Mouse (Mus musculus) forebrain, embryonic 13.5 days (tissue): ENCODE results near the gene Il1rapl2. TPM values are rescaled to one million over a fixed set of nuclear protein-coding genes. Genes with fewer than 3 reads are reported as not detected.
"Not testable (repeated sequence)": the region's sequence is repeated elsewhere in the genome, so short reads cannot be mapped to it uniquely, and the experiment has no call there.

Experiments
- ATAC-seq: fragments of 200-750 bp; cut with Nextera tagmentation; 2 replicates; pipeline ENCODE4 v1.8.0; 2017
- H3K27ac ChIP-seq: fragments of 300-500 bp; sonication (generic); 2 replicates; pipeline ENCODE4 v1.5.1; 2015; ENCODE audit warnings: inconsistent platforms, mild to moderate bottlenecking, moderate library complexity
- H3K27me3 ChIP-seq: fragments of 300-500 bp; sonication (generic); 2 replicates; pipeline ENCODE4 v1.6.1; 2015; ENCODE audit warnings: mild to moderate bottlenecking, inconsistent platforms
- H3K36me3 ChIP-seq: fragments of 300-500 bp; sonication (generic); 2 replicates; pipeline ENCODE4 v1.6.1; 2015; ENCODE audit warnings: mild to moderate bottlenecking, inconsistent platforms; ENCODE audit not compliant: poor library complexity, severe bottlenecking
- H3K4me1 ChIP-seq: fragments of 300-500 bp; sonication (generic); 2 replicates; pipeline ENCODE4 v1.6.1; 2015; ENCODE audit warnings: inconsistent platforms
- H3K4me2 ChIP-seq: fragments of 300-500 bp; sonication (generic); 2 replicates; pipeline ENCODE4 v1.6.1; 2015; ENCODE audit warnings: inconsistent platforms, mild to moderate bottlenecking, moderate library complexity
- H3K4me3 ChIP-seq: fragments of 300-500 bp; sonication (generic); 2 replicates; pipeline ENCODE4 v1.5.1; 2015; ENCODE audit warnings: mild to moderate bottlenecking, inconsistent platforms
- H3K9ac ChIP-seq: fragments of 300-500 bp; sonication (generic); 2 replicates; pipeline ENCODE4 v1.6.1; 2015; ENCODE audit warnings: mild to moderate bottlenecking, inconsistent platforms
- H3K9me3 ChIP-seq: fragments of 300-500 bp; sonication (generic); replicated peaks from 2 replicates; pipeline ENCODE4 v1.6.1; 2016; ENCODE audit warnings: inconsistent platforms
- WGBS: fragments of 180-500 bp; shearing (Covaris S2); methylation state at CpG from one replicate; pipeline ENCODE4 v1.1.7; 2015; 5-methylcytosine and 5-hydroxymethylcytosine counted together
- polyA plus RNA-seq: library from polyadenylated mRNA; unstranded; fragments of >200 nt; fragmentation: Nextera tagmentation; extraction: Ambion mirVana; gene quantifications from 2 replicates; pipeline ENCODE4 v1.2.1, GENCODE M21; 2015

The Il1rapl2 gene
- polyA plus RNA-seq, 1 experiment from 2014 or later, result 0.45 TPM

GRCm38 (mm10) chrX:138348736-138349135, 778.3 kb downstream of the Il1rapl2 start:
- not testable (repeated sequence) for H3K27ac ChIP-seq, H3K36me3 ChIP-seq, ATAC-seq, H3K4me1 ChIP-seq, H3K27me3 ChIP-seq, H3K4me3 ChIP-seq, H3K9ac ChIP-seq, H3K4me2 ChIP-seq, H3K9me3 ChIP-seq
- WGBS, result 50% methylated on average over 1 of the region's 1 CpGs

- Histone ChIP-seq H3K9ac (no peak overlapping the region), H3K4me2 (no peak overlapping the region), H3K4me3 (no peak overlapping the region), H3K27ac (no peak overlapping the region), H3K27me3 (no peaks in the 10 kb centered on the region), H3K36me3 (no peaks in the 10 kb centered on the region), H3K9me3 (no peaks in the 10 kb centered on the region), H3K4me1 (no peaks in the 10 kb centered on the region)
- ATAC-seq, result no peak
- 77% methylated on average over 2 of the region's 2 CpGs for WGBS
These were observed 863.4 kb downstream of the Il1rapl2 start for GRCm38 (mm10) chrX:138433794-138434193.

GRCm38 (mm10) chrX:138437939-138438338, 867.5 kb downstream of the Il1rapl2 start:
- H3K4me2 ChIP-seq, result no peak overlapping the region
- WGBS, result 85% methylated on average over 3 of the region's 3 CpGs
- no peak overlapping the region for H3K4me3 ChIP-seq
- no peaks in the 10 kb centered on the region for H3K4me1 ChIP-seq
- no peaks in the 10 kb centered on the region for H3K27me3 ChIP-seq
- H3K36me3 ChIP-seq, result no peaks in the 10 kb centered on the region
- no peak overlapping the region for H3K27ac ChIP-seq
- no peak for ATAC-seq
- H3K9me3 ChIP-seq, result no peaks in the 10 kb centered on the region
- H3K9ac ChIP-seq, result no peak overlapping the region

- Histone ChIP-seq H3K9me3 (no peaks in the 10 kb centered on the region), H3K4me1 (no peaks in the 10 kb centered on the region), H3K27ac (no peak overlapping the region), H3K9ac (no peak overlapping the region), H3K36me3 (no peaks in the 10 kb centered on the region), H3K27me3 (no peaks in the 10 kb centered on the region), H3K4me2 (no peak overlapping the region), H3K4me3 (no peak overlapping the region)
- WGBS, result 43% methylated on average over 2 of the region's 2 CpGs
- peak; percentile 53; the same call in 1 of the 2 replicates for ATAC-seq
These were observed 879.4 kb downstream of the Il1rapl2 start for GRCm38 (mm10) chrX:138449856-138450255.

GRCm38 (mm10) chrX:138478488-138478887, 908.1 kb downstream of the Il1rapl2 start:
- Histone ChIP-seq H3K4me2 (no peak overlapping the region), H3K27me3 (no peaks in the 10 kb centered on the region), H3K27ac (no peak overlapping the region), H3K36me3 (no peaks in the 10 kb centered on the region), H3K4me1 (no peaks in the 10 kb centered on the region), H3K9ac (no peak overlapping the region), H3K4me3 (no peak overlapping the region), H3K9me3 (no peaks in the 10 kb centered on the region)
- no peak for ATAC-seq
- 82% methylated on average over 3 of the region's 3 CpGs for WGBS

- H3K27me3 ChIP-seq, result no peaks in the 10 kb centered on the region
- WGBS, result 91% methylated on average over 1 of the region's 1 CpGs
- no peak overlapping the region for H3K4me3 ChIP-seq
- H3K9ac ChIP-seq, result no peak overlapping the region
- no peak for ATAC-seq
- no peaks in the 10 kb centered on the region for H3K36me3 ChIP-seq
- no peak overlapping the region for H3K27ac ChIP-seq
- H3K9me3 ChIP-seq, result no peaks in the 10 kb centered on the region
- no peaks in the 10 kb centered on the region for H3K4me1 ChIP-seq
- H3K4me2 ChIP-seq, result no peak overlapping the region
These were observed 930.1 kb downstream of the Il1rapl2 start for GRCm38 (mm10) chrX:138500510-138500909.

GRCm38 (mm10) chrX:138505049-138505448, 934.6 kb downstream of the Il1rapl2 start:
- no peaks in the 10 kb centered on the region for H3K9me3 ChIP-seq
- no peaks in the 10 kb centered on the region for H3K27me3 ChIP-seq
- H3K4me1 ChIP-seq, result no peaks in the 10 kb centered on the region
- no peaks in the 10 kb centered on the region for H3K36me3 ChIP-seq
- no peak overlapping the region for H3K4me3 ChIP-seq
- H3K27ac ChIP-seq, result no peak overlapping the region
- no peak for ATAC-seq
- WGBS, result 50% methylated on average over 3 of the region's 3 CpGs
- H3K4me2 ChIP-seq, result no peak overlapping the region
- no peak overlapping the region for H3K9ac ChIP-seq

GRCm38 (mm10) chrX:138620106-138620505, 1049.7 kb downstream of the Il1rapl2 start:
- Histone ChIP-seq H3K27ac (no peak overlapping the region), H3K4me1 (no peaks in the 10 kb centered on the region), H3K27me3 (no peaks in the 10 kb centered on the region), H3K9ac (no peak overlapping the region), H3K36me3 (no peaks in the 10 kb centered on the region), H3K4me3 (no peak overlapping the region), H3K9me3 (no peaks in the 10 kb centered on the region), H3K4me2 (no peak overlapping the region)
- WGBS, result 61% methylated on average over 3 of the region's 3 CpGs
- no peak for ATAC-seq

- no peak for ATAC-seq
- H3K27ac ChIP-seq, result no peak overlapping the region
- H3K9ac ChIP-seq, result no peak overlapping the region
- H3K4me2 ChIP-seq, result no peak overlapping the region
- H3K4me1 ChIP-seq, result no peaks in the 10 kb centered on the region
- H3K36me3 ChIP-seq, result no peaks in the 10 kb centered on the region
- no peaks in the 10 kb centered on the region for H3K27me3 ChIP-seq
- no peaks in the 10 kb centered on the region for H3K9me3 ChIP-seq
- H3K4me3 ChIP-seq, result no peak overlapping the region
These were observed 1054.9 kb downstream of the Il1rapl2 start for GRCm38 (mm10) chrX:138625311-138625710.

GRCm38 (mm10) chrX:138722372-138722771, 1152.0 kb downstream of the Il1rapl2 start:
- no peaks in the 10 kb centered on the region for H3K36me3 ChIP-seq
- H3K4me3 ChIP-seq, result no peak overlapping the region
- H3K4me2 ChIP-seq, result no peak overlapping the region
- WGBS, result 47% methylated on average over 1 of the region's 1 CpGs
- H3K27ac ChIP-seq, result no peak overlapping the region
- H3K9me3 ChIP-seq, result no peaks in the 10 kb centered on the region
- no peaks in the 10 kb centered on the region for H3K4me1 ChIP-seq
- no peak overlapping the region for H3K9ac ChIP-seq
- ATAC-seq, result no peak
- H3K27me3 ChIP-seq, result no peaks in the 10 kb centered on the region

- Histone ChIP-seq H3K9ac (no peak overlapping the region), H3K27me3 (no peaks in the 10 kb centered on the region), H3K4me2 (no peak overlapping the region), H3K4me1 (no peaks in the 10 kb centered on the region), H3K27ac (no peak overlapping the region), H3K36me3 (no peaks in the 10 kb centered on the region), H3K4me3 (no peak overlapping the region), H3K9me3 (no peaks in the 10 kb centered on the region)
- WGBS, result 69% methylated on average over 3 of the region's 3 CpGs
- ATAC-seq, result no peak
These were observed 1230.5 kb downstream of the Il1rapl2 start for GRCm38 (mm10) chrX:138800958-138801357.

- no peak overlapping the region for H3K4me3 ChIP-seq
- H3K27me3 ChIP-seq, result no peaks in the 10 kb centered on the region
- no peaks in the 10 kb centered on the region for H3K36me3 ChIP-seq
- no peaks in the 10 kb centered on the region for H3K9me3 ChIP-seq
- H3K9ac ChIP-seq, result no peak overlapping the region
- no peak overlapping the region for H3K4me2 ChIP-seq
- no peaks in the 10 kb centered on the region for H3K4me1 ChIP-seq
- ATAC-seq, result no peak
- H3K27ac ChIP-seq, result no peak overlapping the region
These were observed 1261.5 kb downstream of the Il1rapl2 start for GRCm38 (mm10) chrX:138831876-138832275.

- Histone ChIP-seq H3K4me3 (no peak overlapping the region), H3K36me3 (no peaks in the 10 kb centered on the region), H3K9ac (no peak overlapping the region), H3K4me2 (no peak overlapping the region), H3K27me3 (no peaks in the 10 kb centered on the region), H3K27ac (no peak overlapping the region), H3K9me3 (no peaks in the 10 kb centered on the region), H3K4me1 (no peaks in the 10 kb centered on the region)
- 64% methylated on average over 2 of the region's 2 CpGs for WGBS
- no peak for ATAC-seq
These were observed 1263.5 kb downstream of the Il1rapl2 start for GRCm38 (mm10) chrX:138833894-138834293.
